Mouse (Mus musculus): ENCODE measurements around the gene E2f7. TPM values are rescaled to one million over a fixed set of nuclear protein-coding genes. Genes with fewer than 3 reads are reported as not detected.
A peak's percentile ranks its signal among the peaks of the same experiment; 100 is the strongest.

E2f7 gene
- total RNA-seq, 2 experiments from 2014 or later, result 14.9 to 19.2 TPM

- no peak for DNase-seq
These were observed 36.5 kb downstream of the E2f7 start for GRCm38 (mm10) chr10:110781772-110782171.

GRCm38 (mm10) chr10:110782655-110783054 is 37.4 kb downstream of the E2f7 start:
- DNase-seq, result peak; percentile 32

GRCm38 (mm10) chr10:110788049-110788752 is 43.0 kb downstream of the E2f7 start:
- DNase-seq, result no peak

DNA sequence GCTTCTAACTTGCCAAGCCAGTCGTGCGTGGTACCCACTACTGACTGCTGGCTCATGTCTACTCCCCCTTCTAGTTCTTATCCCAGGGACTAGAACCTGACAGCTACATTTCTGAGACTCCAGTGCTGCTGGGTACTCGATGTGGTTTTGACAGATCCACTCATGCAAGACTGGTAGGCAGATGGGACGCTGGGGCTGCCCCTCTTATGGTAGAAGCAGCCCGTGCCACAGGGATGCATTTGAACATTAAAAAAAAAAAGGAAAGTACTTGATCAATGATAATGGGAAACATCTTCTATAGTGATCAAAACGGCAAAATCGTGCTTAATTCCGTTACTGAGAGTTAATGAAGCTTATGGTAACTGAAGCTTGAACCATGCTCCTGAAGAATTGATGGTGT is 44.4 kb downstream of the E2f7 start:
- no peak for DNase-seq

GRCm38 (mm10) chr10:110793150-110793787 is 48.0 kb downstream of the E2f7 start:
- no peak for DNase-seq

GRCm38 (mm10) chr10:110794564-110795205 is 49.4 kb downstream of the E2f7 start:
- peak; percentile 62 for DNase-seq

DNA sequence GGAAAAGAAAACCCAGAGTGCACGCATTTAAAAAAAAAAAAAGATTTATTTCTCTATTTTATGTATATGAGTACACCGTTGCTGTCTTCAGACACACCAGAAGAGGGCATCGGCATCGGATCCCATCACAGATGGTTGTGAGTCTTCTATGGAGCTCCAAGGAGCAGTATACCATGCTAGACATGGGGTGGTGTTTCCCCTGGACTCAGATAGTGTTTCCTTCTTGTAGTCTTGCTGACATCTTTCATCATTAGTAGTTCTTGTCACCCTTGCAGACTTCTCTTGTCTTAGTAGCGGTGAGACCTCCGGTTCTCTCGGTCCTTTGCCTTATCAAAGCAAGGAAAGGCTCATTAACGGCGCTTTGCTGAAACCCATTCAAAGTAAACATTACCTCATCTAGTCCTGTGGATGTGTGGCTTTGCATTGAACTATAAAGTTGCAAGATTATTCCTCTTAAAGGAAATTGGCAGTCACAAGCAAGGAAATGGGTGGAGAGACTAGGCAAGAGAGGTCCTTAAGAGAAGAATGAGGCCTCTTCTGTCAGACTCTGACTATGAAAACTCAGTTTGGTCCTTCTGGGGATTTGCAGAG is 50.1 kb downstream of the E2f7 start:
- DNase-seq, result no peak

- no peak for DNase-seq
These were observed 56.1 kb downstream of the E2f7 start for GRCm38 (mm10) chr10:110801296-110801695.

DNA sequence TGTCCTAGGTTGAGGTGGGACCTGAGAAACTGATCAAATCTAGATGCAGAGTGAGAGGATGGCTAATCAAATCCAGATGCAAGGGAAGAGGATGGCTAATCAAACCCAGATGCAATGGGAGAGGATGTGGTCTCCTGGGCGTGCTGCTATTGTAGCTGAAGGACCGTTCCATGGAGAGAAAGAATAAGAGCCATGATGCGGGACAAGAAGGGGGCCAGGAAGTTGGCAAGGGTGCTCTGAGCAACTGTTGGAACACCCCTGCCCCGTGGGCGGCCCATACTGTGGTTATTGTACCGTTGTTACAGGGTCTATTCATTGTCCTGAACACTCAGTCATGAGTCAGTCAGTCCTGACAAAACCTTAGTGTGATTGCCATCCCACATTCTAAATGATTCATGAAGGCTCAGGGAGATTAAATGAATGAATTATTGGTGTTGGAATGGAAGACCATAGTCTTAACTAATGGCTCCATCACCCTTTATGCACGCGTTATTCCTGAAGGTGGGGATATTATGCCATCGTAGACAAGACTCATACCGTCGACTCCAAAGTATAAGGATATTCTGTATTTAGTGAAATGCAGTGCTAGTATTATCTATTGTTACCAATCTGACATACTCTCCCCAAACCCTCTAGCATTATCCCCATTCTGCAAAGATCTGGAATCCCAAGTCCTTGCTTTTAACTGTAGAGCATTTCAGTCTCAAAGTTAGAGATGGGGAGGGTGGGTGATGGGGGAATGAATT is 59.2 kb downstream of the E2f7 start:
- no peak for DNase-seq

- no peak for DNase-seq
These were observed 59.9 kb downstream of the E2f7 start for GRCm38 (mm10) chr10:110805025-110805740.

- no peak for DNase-seq
These were observed 61.2 kb downstream of the E2f7 start for GRCm38 (mm10) chr10:110806471-110806870.

GRCm38 (mm10) chr10:110810528-110810927 is 65.3 kb downstream of the E2f7 start:
- no peak for DNase-seq

GRCm38 (mm10) chr10:110811209-110811861 is 66.1 kb downstream of the E2f7 start:
- no peak for DNase-seq

DNA sequence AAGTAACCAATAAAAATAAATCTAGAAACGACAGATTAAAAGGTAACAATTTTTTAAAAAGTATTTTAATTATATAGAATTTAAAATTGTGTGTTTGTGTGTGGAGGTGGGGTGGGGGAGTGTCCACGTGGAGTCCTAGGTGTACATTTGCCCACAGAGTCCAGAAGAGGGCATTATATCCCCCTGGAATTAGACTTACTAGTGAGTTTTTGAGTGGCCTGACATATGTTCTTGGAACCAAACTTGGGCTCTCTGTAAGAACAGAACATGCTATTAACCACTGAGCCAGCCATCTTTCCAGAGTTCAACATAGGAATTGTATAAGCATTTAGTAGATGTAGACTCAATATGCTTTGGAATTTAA is 66.6 kb downstream of the E2f7 start:
- no peak for DNase-seq

DNA sequence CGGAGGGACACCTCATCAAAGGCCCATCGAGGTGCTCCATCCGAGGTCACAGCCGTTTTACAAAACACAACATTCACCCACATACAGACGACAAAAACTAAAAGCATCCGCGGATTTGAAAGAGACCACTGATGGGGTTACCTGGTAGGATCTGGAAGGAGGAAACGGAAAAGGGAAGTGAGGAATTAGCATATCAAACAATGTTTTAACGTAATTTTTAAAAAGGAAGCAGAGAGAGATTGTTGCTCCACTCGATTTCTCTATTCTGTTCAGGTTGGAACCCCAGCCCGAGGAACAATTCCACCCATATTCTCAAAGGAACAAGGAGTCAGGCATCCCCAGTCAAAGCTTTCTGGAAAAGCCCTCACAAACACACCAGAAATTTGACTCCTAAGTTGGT is 75.9 kb downstream of the E2f7 start:
- DNase-seq, result no peak

- no peak for DNase-seq
These were observed 76.5 kb downstream of the E2f7 start for GRCm38 (mm10) chr10:110821692-110822091.

GRCm38 (mm10) chr10:110832336-110832735 is 87.1 kb downstream of the E2f7 start:
- DNase-seq, result no peak

- DNase-seq, result no peak
These were observed 90.0 kb downstream of the E2f7 start for GRCm38 (mm10) chr10:110835115-110835806.
